Mouse (Mus musculus) midbrain, embryonic 13.5 days (tissue): ENCODE data around the gene Gm21477. TPM values are rescaled to one million over a fixed set of nuclear protein-coding genes. Genes with fewer than 3 reads are reported as not detected.
"Not testable (repeated sequence)": the region's sequence is repeated elsewhere in the genome, so short reads cannot be mapped to it uniquely, and the experiment has no call there.

Source experiments
- ATAC-seq: fragments of 200-750 bp; cut with Nextera tagmentation; 2 replicates; pipeline ENCODE4 v1.8.0; 2017; ENCODE audit warnings: mild to moderate bottlenecking, moderate TSS enrichment, moderate library complexity
- H3K27ac ChIP-seq: fragments of 300-500 bp; sonication (generic); 2 replicates; pipeline ENCODE4 v1.5.1; 2015; ENCODE audit warnings: inconsistent platforms, mild to moderate bottlenecking, moderate library complexity
- H3K27me3 ChIP-seq: fragments of 300-500 bp; sonication (generic); 2 replicates; pipeline ENCODE4 v1.6.1; 2015; ENCODE audit warnings: mild to moderate bottlenecking, inconsistent platforms
- H3K36me3 ChIP-seq: fragments of 300-500 bp; sonication (generic); 2 replicates; pipeline ENCODE4 v1.6.1; 2015; ENCODE audit warnings: mild to moderate bottlenecking, inconsistent platforms
- H3K4me1 ChIP-seq: fragments of 300-500 bp; sonication (generic); replicated peaks from 2 replicates; pipeline ENCODE4 v1.6.1; 2015; ENCODE audit warnings: inconsistent platforms
- H3K4me2 ChIP-seq: fragments of 300-500 bp; sonication (generic); replicated peaks from 2 replicates; pipeline ENCODE4 v1.6.1; 2015; ENCODE audit warnings: moderate library complexity, mild to moderate bottlenecking, inconsistent platforms
- H3K4me3 ChIP-seq: fragments of 300-500 bp; sonication (generic); replicated peaks from 2 replicates; pipeline ENCODE4 v1.5.1; 2015; ENCODE audit warnings: mild to moderate bottlenecking, inconsistent platforms
- H3K9ac ChIP-seq: fragments of 300-500 bp; sonication (generic); replicated peaks from 2 replicates; pipeline ENCODE4 v1.6.1; 2015; ENCODE audit warnings: mild to moderate bottlenecking, inconsistent platforms
- H3K9me3 ChIP-seq: fragments of 300-500 bp; sonication (generic); 2 replicates; pipeline ENCODE4 v1.6.1; 2016; ENCODE audit warnings: mild to moderate bottlenecking, inconsistent platforms
- WGBS: fragments of 180-500 bp; shearing (Covaris S2); methylation state at CpG from one replicate; pipeline ENCODE4 v1.1.7; 2015; 5-methylcytosine and 5-hydroxymethylcytosine counted together
- polyA plus RNA-seq: library from polyadenylated mRNA; unstranded; fragments of >200 nt; fragmentation: Nextera tagmentation; extraction: Ambion mirVana; gene quantifications from 2 replicates; pipeline ENCODE4 v1.2.1, GENCODE M21; 2015

Gm21477 gene
- not detected in 2 replicates for polyA plus RNA-seq

GRCm38 (mm10) chrY:87116521-87116920, at the start of gene Gm21477:
Gene Gm21477 (plus strand): TSS chrY:87116821.
- not testable (repeated sequence) for H3K27ac ChIP-seq, H3K4me3 ChIP-seq, H3K9ac ChIP-seq, H3K27me3 ChIP-seq, H3K9me3 ChIP-seq, H3K4me1 ChIP-seq, H3K36me3 ChIP-seq, H3K4me2 ChIP-seq, ATAC-seq
- no CpG with 5 or more reads among the region's 6 CpGs for WGBS
